Mouse (Mus musculus): ENCODE measurements around the gene Usp36.

- no peak for TF ChIP-seq CTCF (IDR thresholded peaks at IDR 0.05; ENCODE audit: extremely low read depth, insufficient read length, insufficient replicate concordance, low read depth, low read length)
- no peak for TF ChIP-seq POLR2A (IDR thresholded peaks at IDR 0.05; ENCODE audit: low read depth, low read length)
Observed at GRCm38 (mm10) chr11:118266666-118267046, 23.4 kb downstream of the Usp36 start.

Measured in small intestine, adult 2 months (tissue).